Mouse (Mus musculus) cerebellum, postnatal 4 days (tissue): ENCODE data around the gene Pgd.
"Not testable (repeated sequence)": the region's sequence is repeated elsewhere in the genome, so short reads cannot be mapped to it uniquely, and the experiment has no call there.

Experiments used
- DNase-seq, 2 experiments: peaks; one replicate each; pipeline ENCODE4 v3.0.0; 2022; ENCODE audit warnings: low spot score in 2 of 2, mixed read lengths in 1 of 2

Gene Pgd

GRCm38 (mm10) chr4:149166215-149166946 lies at the start of gene Pgd:
TSS of gene Pgd (minus strand) at chr4:149166771.
- DNase-seq, result peak; percentile 95 to 96

GRCm38 (mm10) chr4:149215982-149216381 lies 49.4 kb upstream of the Pgd start:
- no peak for DNase-seq

GRCm38 (mm10) chr4:149215397-149215796 lies 48.8 kb upstream of the Pgd start:
- DNase-seq, result no peak

GRCm38 (mm10) chr4:149214468-149214867 lies 47.9 kb upstream of the Pgd start:
- not testable (repeated sequence) for DNase-seq

GRCm38 (mm10) chr4:149213466-149213865 lies 46.9 kb upstream of the Pgd start:
- DNase-seq, result no peak

GRCm38 (mm10) chr4:149211441-149211840 lies 44.9 kb upstream of the Pgd start:
- not testable (repeated sequence) for DNase-seq

- no peak for DNase-seq
These were observed 35.9 kb upstream of the Pgd start for GRCm38 (mm10) chr4:149202467-149202866.

- DNase-seq, result no peak
These were observed 34.5 kb upstream of the Pgd start for GRCm38 (mm10) chr4:149201110-149201509.

GRCm38 (mm10) chr4:149197180-149197579 lies 30.6 kb upstream of the Pgd start:
- DNase-seq, result no peak

- DNase-seq, result no peak
These were observed 24.5 kb upstream of the Pgd start for GRCm38 (mm10) chr4:149191103-149191502.

GRCm38 (mm10) chr4:149188563-149188962 lies 22.0 kb upstream of the Pgd start:
- DNase-seq, result no peak

- DNase-seq, result no peak
These were observed 16.2 kb upstream of the Pgd start for GRCm38 (mm10) chr4:149182755-149183154.

GRCm38 (mm10) chr4:149182192-149182591 lies 15.6 kb upstream of the Pgd start:
- DNase-seq, result no peak

GRCm38 (mm10) chr4:149179573-149179972 lies 13.0 kb upstream of the Pgd start:
- DNase-seq, result no peak

- no peak for DNase-seq
These were observed 12.6 kb upstream of the Pgd start for GRCm38 (mm10) chr4:149179160-149179559.

GRCm38 (mm10) chr4:149178328-149178727 lies 11.8 kb upstream of the Pgd start:
- DNase-seq, result no peak

GRCm38 (mm10) chr4:149177046-149177445 lies 10.5 kb upstream of the Pgd start:
- no peak for DNase-seq

GRCm38 (mm10) chr4:149176645-149177044 lies 10.1 kb upstream of the Pgd start:
- DNase-seq, result no peak

GRCm38 (mm10) chr4:149173661-149174060 lies 7.1 kb upstream of the Pgd start:
- no peak for DNase-seq

- DNase-seq, result no peak
These were observed 6.1 kb upstream of the Pgd start for GRCm38 (mm10) chr4:149172666-149173065.

- no peak for DNase-seq
These were observed 5.5 kb upstream of the Pgd start for GRCm38 (mm10) chr4:149172083-149172482.

GRCm38 (mm10) chr4:149171581-149171981 lies 5.0 kb upstream of the Pgd start:
- DNase-seq, result no peak

- DNase-seq, result no peak
These were observed 3.9 kb upstream of the Pgd start for GRCm38 (mm10) chr4:149170394-149170931.

- DNase-seq, result not testable (repeated sequence)
These were observed 3.4 kb upstream of the Pgd start for GRCm38 (mm10) chr4:149169926-149170325.
